Mouse (Mus musculus) erythroblast, embryonic 14.5 days (primary cell): Measurements from ENCODE around the gene Fam228b. TPM values are rescaled to one million over a fixed set of nuclear protein-coding genes. Genes with fewer than 3 reads are reported as not detected.
"Not testable (repeated sequence)": the region's sequence is repeated elsewhere in the genome, so short reads cannot be mapped to it uniquely, and the experiment has no call there.

Source experiments
- H3K27me3 ChIP-seq: 2 replicates; pipeline ENCODE4 v1.6.1; 2012; ENCODE audit warnings: inconsistent platforms; ENCODE audit not compliant: control insufficient read depth
- H3K36me3 ChIP-seq: 2 replicates; pipeline ENCODE4 v1.6.1; 2012; ENCODE audit warnings: mild to moderate bottlenecking, inconsistent platforms; ENCODE audit not compliant: control insufficient read depth
- H3K4me1 ChIP-seq: 2 replicates; pipeline ENCODE4 v1.6.1; 2012; ENCODE audit warnings: inconsistent platforms; ENCODE audit not compliant: control insufficient read depth
- H3K4me3 ChIP-seq: replicated peaks from 2 replicates; pipeline ENCODE3; 2012; ENCODE audit warnings: moderate library complexity, mild to moderate bottlenecking, inconsistent platforms
- H3K9me3 ChIP-seq: 2 replicates; pipeline ENCODE4 v1.6.1; 2012; ENCODE audit warnings: low read length, inconsistent platforms, mixed read lengths; ENCODE audit not compliant: control insufficient read depth
- GATA1 ChIP-seq: IDR thresholded peaks from 2 replicates; pipeline ENCODE4 v1.6.1; 2012; ENCODE audit warnings: low read length, inconsistent platforms, mixed read lengths
- TAL1 ChIP-seq: IDR thresholded peaks from 3 replicates; pipeline ENCODE4 v1.6.1; 2012; ENCODE audit warnings: low read length, inconsistent platforms, mixed read lengths
- polyA plus RNA-seq: library from polyadenylated mRNA; stranded (reverse); fragments of >175 nt; gene quantifications from 2 replicates; pipeline ENCODE4 v1.2.3, GENCODE M21; 2012

Fam228b gene
- polyA plus RNA-seq = 0.01 and 0.02 TPM in 2 replicates

GRCm38 (mm10) chr12:4768492-4769332, at the start of gene Fam228b, which contains the start of gene Pfn4:
Fam228b (minus strand) TSS chr12:4769267.
Pfn4 (plus strand) TSS chr12:4769022.
- no peaks in the 10 kb centered on the region for H3K36me3 ChIP-seq
- peak within 1 kb of the TSS; percentile 87 for H3K4me3 ChIP-seq
- TF ChIP-seq TAL1 (no peak), GATA1 (no peak)
- peaks cover 13% of the 10 kb centered on the region for H3K4me1 ChIP-seq
- H3K27me3 ChIP-seq = no peaks in the 10 kb centered on the region
- H3K9me3 ChIP-seq = no peaks in the 10 kb centered on the region

- peaks cover 37% of the 10 kb centered on the region for H3K4me1 ChIP-seq
- no peaks in the 10 kb centered on the region for H3K9me3 ChIP-seq
- H3K27me3 ChIP-seq = peaks cover 6% of the 10 kb centered on the region
- TF ChIP-seq GATA1 = peak; percentile 41
- TF ChIP-seq TAL1 = no peak
- H3K4me3 ChIP-seq = peak within 1 kb of the TSS; percentile 70
- peaks cover 35% of the 10 kb centered on the region for H3K36me3 ChIP-seq
Observed at GRCm38 (mm10) chr12:4817361-4818101, 48.5 kb upstream of the Fam228b start, which contains the start of gene Sf3b6. Sf3b6 (plus strand) TSS chr12:4817544.

- Histone ChIP-seq H3K36me3 (peaks cover 28% of the 10 kb centered on the region), H3K4me1 (peaks cover 37% of the 10 kb centered on the region), H3K4me3 (peak overlapping the region; percentile 70), H3K27me3 (peaks cover 9% of the 10 kb centered on the region), H3K9me3 (no peaks in the 10 kb centered on the region)
- TF ChIP-seq TAL1 = no peak
- TF ChIP-seq GATA1 = no peak
Observed at GRCm38 (mm10) chr12:4816680-4817360, 47.8 kb upstream of the Fam228b start.

DNA sequence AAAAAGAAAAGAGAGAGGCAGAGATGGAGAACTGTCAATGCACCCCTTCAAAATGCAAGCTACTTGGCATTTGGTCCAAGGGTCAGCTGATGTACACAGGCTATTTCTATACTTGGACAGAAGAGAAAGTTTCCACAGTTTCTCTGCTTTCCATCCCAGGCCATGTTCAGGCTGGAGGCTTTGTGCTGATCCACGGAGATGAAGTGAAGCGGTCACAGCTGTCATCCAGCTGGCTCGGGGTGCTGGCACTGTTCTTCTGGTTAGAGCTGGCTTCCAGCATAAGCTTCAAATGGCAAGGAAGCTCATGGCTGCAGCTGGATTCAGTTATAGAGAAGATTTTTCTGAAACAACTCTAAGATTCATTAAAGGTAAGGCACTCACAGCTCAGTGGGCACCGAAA, 44.6 kb upstream of the Fam228b start:
- TF ChIP-seq GATA1 (no peak), TAL1 (no peak)
- no peak overlapping the region for H3K4me3 ChIP-seq
- no peaks in the 10 kb centered on the region for H3K36me3 ChIP-seq

GRCm38 (mm10) chr12:4811705-4812104, 42.6 kb upstream of the Fam228b start:
- H3K36me3 ChIP-seq = no peaks in the 10 kb centered on the region
- H3K9me3 ChIP-seq = no peaks in the 10 kb centered on the region
- TF ChIP-seq GATA1 (no peak), TAL1 (no peak)
- peaks cover 10% of the 10 kb centered on the region for H3K4me1 ChIP-seq
- peaks cover 12% of the 10 kb centered on the region for H3K27me3 ChIP-seq
- H3K4me3 ChIP-seq = no peak overlapping the region

More for the DNA sequence above, 44.6 kb upstream of the Fam228b start:
- Histone ChIP-seq H3K9me3 (no peaks in the 10 kb centered on the region), H3K4me1 (peaks cover 23% of the 10 kb centered on the region), H3K27me3 (peaks cover 12% of the 10 kb centered on the region)

DNA sequence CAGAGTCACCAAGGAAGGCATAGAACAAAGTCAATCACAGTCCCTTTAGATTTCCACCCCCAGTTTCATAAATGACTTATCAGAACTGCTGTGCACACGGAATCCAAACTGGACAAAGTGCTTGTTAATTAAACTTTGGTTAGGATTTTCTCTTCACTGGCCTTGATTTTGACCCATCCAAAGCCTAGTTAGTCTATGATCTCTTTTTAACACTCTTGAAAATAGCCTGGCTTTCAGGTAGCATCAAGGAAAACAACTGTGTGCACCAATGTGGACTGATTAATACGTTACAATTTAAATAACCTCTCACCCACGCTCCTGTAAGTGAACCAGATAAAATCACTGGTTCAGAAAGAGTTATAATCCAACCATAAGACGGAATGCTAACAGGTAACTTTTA, 42.0 kb upstream of the Fam228b start:
- H3K9me3 ChIP-seq = no peaks in the 10 kb centered on the region
- TF ChIP-seq TAL1 (no peak), GATA1 (no peak)
- H3K4me1 ChIP-seq = peaks cover 3% of the 10 kb centered on the region

DNA sequence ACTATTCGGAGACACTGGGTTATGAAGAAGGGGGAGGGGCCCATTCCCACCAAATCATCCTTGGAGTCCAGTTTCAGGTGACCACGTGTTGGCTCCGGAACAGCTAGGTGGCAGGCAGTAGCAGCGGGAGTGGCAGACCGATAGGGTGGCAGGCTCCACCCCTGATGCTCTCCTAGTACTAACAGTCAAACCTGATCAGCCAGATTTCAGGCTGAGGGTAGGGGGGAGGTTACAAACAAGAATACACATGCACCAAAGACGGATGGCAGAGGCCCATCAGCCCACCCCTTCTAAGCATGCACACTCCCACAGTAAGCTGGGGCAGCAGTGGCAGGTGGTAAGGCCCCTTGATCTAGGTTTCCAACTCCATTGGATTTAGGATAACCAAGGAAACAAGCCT, 28.4 kb upstream of the Fam228b start:
- H3K4me3 ChIP-seq, H3K4me1 ChIP-seq, H3K9me3 ChIP-seq, H3K27me3 ChIP-seq, H3K36me3 ChIP-seq: not testable (repeated sequence)

More for the DNA sequence above, 42.0 kb upstream of the Fam228b start:
- H3K4me3 ChIP-seq = no peak overlapping the region
- H3K27me3 ChIP-seq = peaks cover 12% of the 10 kb centered on the region
- H3K36me3 ChIP-seq = no peaks in the 10 kb centered on the region

DNA sequence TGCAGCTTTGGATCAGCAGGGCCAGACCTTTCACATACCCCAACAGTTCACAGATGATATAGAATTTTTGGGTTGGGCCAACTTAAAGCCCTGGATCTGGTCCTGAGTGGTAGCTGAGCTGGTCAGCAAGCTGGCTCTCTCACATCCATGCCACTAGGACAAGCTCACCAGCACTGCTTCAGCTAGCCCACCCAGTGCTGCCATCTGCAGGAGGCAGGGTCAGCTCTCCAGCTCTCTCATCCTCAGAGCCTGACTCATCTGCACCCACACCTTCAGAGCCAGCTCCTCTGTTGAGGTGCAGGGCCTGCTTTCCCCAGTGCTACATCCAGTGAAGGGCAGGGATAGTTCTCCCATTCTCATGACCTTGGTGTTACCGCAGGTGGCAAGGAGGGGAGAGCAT, 24.7 kb upstream of the Fam228b start:
- Histone ChIP-seq H3K27me3 (no peaks in the 10 kb centered on the region), H3K4me3 (no peak overlapping the region), H3K36me3 (no peaks in the 10 kb centered on the region), H3K4me1 (no peaks in the 10 kb centered on the region), H3K9me3 (no peaks in the 10 kb centered on the region)
- TF ChIP-seq TAL1 = no peak
- no peak for TF ChIP-seq GATA1

DNA sequence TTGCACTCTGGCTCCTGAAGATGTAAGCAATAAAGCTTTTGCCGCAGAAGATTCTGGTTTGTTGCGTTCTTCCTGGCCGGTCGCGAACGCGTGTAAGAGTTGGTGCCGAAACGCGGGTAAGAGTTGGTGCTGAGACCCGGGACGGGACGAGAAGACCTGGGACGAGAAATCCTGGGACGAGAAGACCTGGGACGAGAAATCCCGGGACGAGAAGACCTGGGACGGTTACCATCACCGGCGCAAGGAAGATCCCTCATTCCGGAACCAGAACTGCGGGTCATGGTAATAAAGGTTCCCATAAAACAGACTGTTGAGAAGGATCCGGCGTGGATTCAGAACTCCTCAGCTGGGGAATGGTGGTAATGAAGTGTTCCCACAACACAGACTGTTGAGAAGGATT, 19.1 kb upstream of the Fam228b start:
- not testable (repeated sequence) for H3K9me3 ChIP-seq, H3K27me3 ChIP-seq, H3K36me3 ChIP-seq, H3K4me3 ChIP-seq, H3K4me1 ChIP-seq
